Mouse (Mus musculus): Measurements from ENCODE around the gene Kiss1r.

The Kiss1r gene

DNA sequence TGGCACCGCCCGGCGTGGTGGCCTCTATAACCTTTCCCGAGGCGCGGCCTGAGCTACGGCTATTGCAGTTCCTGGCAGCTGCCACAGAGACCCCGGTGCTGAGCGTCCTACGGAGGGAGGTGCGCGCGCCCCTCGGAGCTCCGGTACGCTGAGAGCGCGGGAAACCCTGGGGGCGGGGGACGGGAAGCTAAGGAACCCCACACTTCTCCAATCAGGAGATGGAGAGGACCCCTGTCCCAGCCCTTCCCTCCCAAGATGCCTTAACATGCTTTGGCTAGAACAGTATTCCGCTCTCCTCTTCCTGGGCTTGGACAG, 54.4 kb downstream of the Kiss1r start:
- DNase-seq (ENCODE audit: low spot score): no peak
